Mouse (Mus musculus) CD4-positive, CD25-positive, alpha-beta regulatory T cell, adult 2 months (primary cell): ENCODE measurements around the gene Tnni3k.

ENCODE experiments used
- DNase-seq: peaks from one replicate; pipeline ENCODE4 v3.0.0-alpha.2; 2012; ENCODE audit warnings: low read depth, low spot score

The Tnni3k gene

DNA sequence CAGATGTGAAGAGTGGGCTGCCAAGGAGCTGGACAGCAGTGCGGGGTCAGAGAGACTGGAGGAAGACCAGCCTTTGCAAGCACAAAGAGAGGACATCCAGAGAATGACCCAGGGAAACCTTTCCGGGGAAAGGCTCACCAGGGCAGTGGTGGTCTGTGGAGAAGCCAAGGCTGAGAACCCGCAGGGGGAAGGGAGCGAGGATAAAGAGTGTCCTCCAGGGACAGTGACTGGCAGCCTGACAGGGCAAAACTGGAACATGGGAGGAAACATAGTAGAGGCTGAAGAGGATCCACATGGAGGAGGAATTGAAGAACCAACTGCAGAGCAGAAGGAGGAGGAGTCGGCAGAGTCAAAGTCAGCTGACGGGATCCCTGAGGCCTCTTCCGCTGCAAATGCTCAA, 291.1 kb downstream of the Tnni3k start:
- DNase-seq: no peak

- no peak for DNase-seq
These were observed 291.8 kb downstream of the Tnni3k start for GRCm38 (mm10) chr3:154763374-154763773.

DNA sequence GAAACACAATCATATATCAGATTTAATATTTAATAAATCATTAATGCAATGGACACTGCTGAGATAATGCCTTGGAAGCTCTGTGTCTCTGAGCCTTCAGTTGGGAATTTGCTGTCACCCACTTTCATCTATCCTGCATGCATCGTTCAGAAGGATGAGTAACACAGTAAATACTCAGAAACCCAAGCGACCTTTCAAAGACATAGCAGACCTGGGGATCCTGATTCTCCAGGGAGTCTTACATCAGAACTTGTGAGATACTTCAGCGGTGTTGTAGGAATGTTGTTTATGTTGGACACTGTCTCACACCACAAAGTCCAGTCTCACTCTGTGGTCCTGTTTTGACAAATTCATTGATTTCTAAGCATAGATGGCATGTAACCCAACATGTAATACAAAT, 294.1 kb downstream of the Tnni3k start:
- DNase-seq: no peak

- no peak for DNase-seq
These were observed 297.1 kb downstream of the Tnni3k start for GRCm38 (mm10) chr3:154758089-154758488.

DNA sequence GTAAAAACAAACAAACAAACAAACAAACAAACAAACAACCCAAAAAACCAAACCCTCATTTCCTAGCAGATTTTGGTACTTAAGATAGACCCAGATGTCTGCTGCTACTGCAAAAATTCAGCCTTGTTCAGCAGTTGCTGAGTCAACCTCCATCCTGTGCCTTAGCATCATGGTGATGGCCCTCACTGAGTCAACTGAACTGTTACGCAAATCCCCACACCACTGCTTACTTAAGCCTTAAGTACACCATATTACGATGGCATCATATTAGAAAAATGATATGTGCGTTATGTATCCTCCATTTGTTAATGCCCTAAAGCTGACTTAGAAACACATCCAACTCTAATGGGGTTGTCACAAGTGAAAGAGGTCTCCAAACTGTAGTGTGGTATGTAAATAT, 300.0 kb downstream of the Tnni3k start:
- no peak for DNase-seq

- DNase-seq: no peak
These were observed 300.7 kb downstream of the Tnni3k start for GRCm38 (mm10) chr3:154754505-154754904.

DNA sequence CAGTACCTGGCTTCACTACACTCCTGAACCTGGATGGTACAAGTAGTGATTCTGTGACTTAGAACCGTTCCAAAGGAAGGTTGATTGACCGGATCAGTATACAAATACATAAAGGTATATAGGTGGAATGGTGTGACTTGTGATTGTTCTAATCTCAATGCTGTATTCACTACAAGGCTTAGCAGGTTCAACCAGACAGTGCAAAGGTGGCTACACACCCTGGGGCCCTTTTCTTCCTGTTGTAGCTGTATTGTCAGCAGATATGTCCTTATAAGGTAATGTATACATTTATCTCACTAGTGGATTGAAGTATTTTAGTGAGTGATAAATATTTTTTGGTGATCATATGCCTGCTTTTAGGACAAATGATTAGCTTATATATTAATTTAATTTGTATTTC, 310.9 kb downstream of the Tnni3k start:
- no peak for DNase-seq

- DNase-seq: no peak
These were observed 312.3 kb downstream of the Tnni3k start for GRCm38 (mm10) chr3:154742927-154743326.

- DNase-seq: no peak
These were observed 313.7 kb downstream of the Tnni3k start for GRCm38 (mm10) chr3:154741496-154741895.
